14 mouse cellular contexts compared by ENCODE assay signal in the genomic region with DNA sequence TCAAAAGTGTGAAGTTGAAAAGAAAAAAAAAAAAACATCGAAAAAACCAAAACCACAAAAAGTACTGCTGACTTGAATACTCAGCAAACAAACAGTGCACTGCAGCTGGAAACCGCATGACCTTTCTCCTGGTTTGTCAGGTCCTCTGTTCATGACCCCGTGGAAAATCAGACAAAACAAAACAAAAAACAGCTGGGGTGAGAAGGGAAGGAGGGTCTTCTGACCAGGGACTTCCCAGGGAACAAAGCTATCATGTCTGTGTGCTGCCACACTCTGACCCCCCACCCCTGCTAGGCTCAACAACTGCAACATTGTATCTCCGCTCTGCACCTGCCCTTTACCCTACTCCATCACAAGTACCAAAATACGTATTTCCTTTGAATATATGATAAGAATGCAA. TPM values are rescaled to one million over a fixed set of nuclear protein-coding genes. Genes with fewer than 3 reads are reported as not detected.
DNase-seq lines count a peak whose midpoint lies in the region; ATAC-seq and TF ChIP-seq lines count a peak whose summit lies in the region.
"Had no signal": no experiment of that assay in that cellular context is flagged by ENCODE, and none has a peak within 500 bp of the region (broad histone marks: within the 10 kb centered on the region; RNA-seq: fewer than 3 reads in every experiment).

No protein-coding gene starts in this region.

- no peak for TF ChIP-seq CTCF in intestine, postnatal 0 days (IDR thresholded peaks at IDR 0.05; ENCODE audit: low read depth)

- DNase-seq in thymus, postnatal 0 days (ENCODE audit: low spot score) = peak; percentile 63
- no peak for DNase-seq in thymus, postnatal 10 days (ENCODE audit: low spot score in 2 of 2)
- peak; percentile 26 for DNase-seq in liver
- DNase-seq in thymus, postnatal 25 days = peak; percentile 21
- DNase-seq in right cerebral cortex, adult 18-20 months = no peak
- DNase-seq: adrenal gland, postnatal 36 days; cerebellum, adult 9-10 months; heart, postnatal 4 days; lung, postnatal 36 days had no signal

- H3K9me3 ChIP-seq in intestine, embryonic 16.5 days (ENCODE audit: control insufficient read depth, low read length) = 0 out of 2 replicates have a peak, but pooled peaks cover 3% of the 10 kb centered on the region
- H3K9me3 ChIP-seq in intestine, postnatal 0 days (ENCODE audit: control insufficient read depth) = no peaks in the 10 kb centered on the region; the same call in 1 of the 2 replicates
- H3K9me3 ChIP-seq: limb, embryonic 12.5 days had no signal

- H3K4me3 ChIP-seq in intestine, embryonic 16.5 days (ENCODE audit: low read length) = no peak overlapping the region
- no peak overlapping the region for H3K4me3 ChIP-seq in intestine, postnatal 0 days (ENCODE audit: low read depth, low read length)
- H3K4me3 ChIP-seq: limb, embryonic 12.5 days; myocyte had no signal

- no peaks in the 10 kb centered on the region for H3K36me3 ChIP-seq in intestine, embryonic 16.5 days (ENCODE audit: control insufficient read depth, insufficient read depth, low read length)
- no peaks in the 10 kb centered on the region for H3K36me3 ChIP-seq in intestine, postnatal 0 days (ENCODE audit: control insufficient read depth, insufficient read depth)
- H3K36me3 ChIP-seq: limb, embryonic 12.5 days had no signal

- no peak overlapping the region for H3K4me2 ChIP-seq in intestine, embryonic 16.5 days (ENCODE audit: low read depth, low read length)
- no peak overlapping the region for H3K4me2 ChIP-seq in intestine, postnatal 0 days (replicated peaks; ENCODE audit: low read depth)
- H3K4me2 ChIP-seq: limb, embryonic 12.5 days had no signal

- 0 out of 2 replicates have a peak, but pooled peaks have one; percentile 13 for ATAC-seq in intestine, embryonic 16.5 days
- no peak for ATAC-seq in intestine, postnatal 0 days
- ATAC-seq in megakaryocyte, adult 5-6 weeks (ENCODE audit: poor library complexity, severe bottlenecking) = no peak

- WGBS in intestine, embryonic 16.5 days = 47% methylated on average over 5 of the region's 5 CpGs
- WGBS in intestine, postnatal 0 days = 53% methylated on average over 5 of the region's 5 CpGs

- H3K4me1 ChIP-seq in intestine, embryonic 16.5 days (ENCODE audit: control insufficient read depth, insufficient read depth, low read length) = no peaks in the 10 kb centered on the region
- no peaks in the 10 kb centered on the region for H3K4me1 ChIP-seq in intestine, postnatal 0 days (replicated peaks; ENCODE audit: control insufficient read depth, insufficient read depth, low read length)

- H3K27me3 ChIP-seq in intestine, embryonic 16.5 days (replicated peaks; ENCODE audit: control insufficient read depth, insufficient read depth, low read length) = no peaks in the 10 kb centered on the region
- H3K27me3 ChIP-seq in intestine, postnatal 0 days (replicated peaks; ENCODE audit: control insufficient read depth, insufficient read depth, low read length) = no peaks in the 10 kb centered on the region
- H3K27me3 ChIP-seq: limb, embryonic 12.5 days had no signal

- no peak overlapping the region for H3K9ac ChIP-seq in intestine, embryonic 16.5 days (ENCODE audit: low read depth, low read length)
- H3K9ac ChIP-seq in intestine, postnatal 0 days (ENCODE audit: low read depth, low read length) = no peak overlapping the region
- H3K9ac ChIP-seq: limb, embryonic 12.5 days had no signal

- no peak overlapping the region for H3K27ac ChIP-seq in intestine, embryonic 16.5 days (ENCODE audit: low read length)
- H3K27ac ChIP-seq in intestine, postnatal 0 days (ENCODE audit: low read depth, low read length) = no peak overlapping the region
- H3K27ac ChIP-seq: limb, embryonic 12.5 days had no signal

RNA-seq across cellular contexts. Expression of gene St6galnac3, which starts 39.8 kb away (rescaled TPM):
- 26.9 and 31.0 TPM in 2 replicates for polyA plus RNA-seq in intestine, embryonic 16.5 days (2015; fragmentation: Nextera tagmentation; extraction: Ambion mirVana)
- 7.9 and 8.5 TPM in 2 replicates for polyA plus RNA-seq in intestine, postnatal 0 days (2015; fragmentation: Nextera tagmentation; extraction: Ambion mirVana)
- 4.0 and 5.5 TPM in 2 replicates for polyA plus RNA-seq in thymus, postnatal 0 days (2015; fragmentation: Nextera tagmentation; extraction: Ambion mirVana)
- 0.16 and 0.57 TPM in 2 replicates for total RNA-seq in megakaryocyte, adult 5-6 weeks (2015)
- total RNA-seq in megakaryocyte, adult 5-6 weeks (2017) = 0.18 and 1.4 TPM in 2 replicates
- polyA plus RNA-seq: myocyte had no signal

Comparison
In these comparisons a context has a peak if more than half of its experiments do, and no peak if none do; other contexts are left out.
1. DNase-seq: peak in thymus, postnatal 0 days (single experiment), liver (single experiment) and thymus, postnatal 25 days (single experiment); none in thymus, postnatal 10 days (0 of 2) and right cerebral cortex, adult 18-20 months (single experiment).